Mouse (Mus musculus): ENCODE results near the gene Arid3c. TPM values are rescaled to one million over a fixed set of nuclear protein-coding genes. Genes with fewer than 3 reads are reported as not detected.

The Arid3c gene
- total and polyA plus RNA-seq, 2 experiments from 2014 or later, result 0.15 TPM; not detected in 1

- no peak overlapping the region for H3K9ac ChIP-seq
- WGBS, result 85% methylated on average over 11 of the region's 11 CpGs
- H3K9me3 ChIP-seq (ENCODE audit: low read length), result no peaks in the 10 kb centered on the region
- H3K27ac ChIP-seq (ENCODE audit: low read depth, low read length), result no peak overlapping the region
- ATAC-seq (no peak), DNase-seq (no peak)
- H3K4me3 ChIP-seq (ENCODE audit: low read depth, low read length), result no peak overlapping the region
- no peaks in the 10 kb centered on the region for H3K27me3 ChIP-seq (ENCODE audit: insufficient read depth, low read length)
- H3K36me3 ChIP-seq (ENCODE audit: insufficient read depth), result no peaks in the 10 kb centered on the region
- TF ChIP-seq CTCF (IDR thresholded peaks at IDR 0.05; ENCODE audit: low read depth), result no peak
- H3K4me2 ChIP-seq (ENCODE audit: low read depth), result no peak overlapping the region
- 0 out of 2 replicates have a peak, but pooled peaks cover 12% of the 10 kb centered on the region for H3K4me1 ChIP-seq (ENCODE audit: insufficient read depth)
Measured at GRCm38 (mm10) chr4:41758021-41758420, 27.1 kb upstream of the Arid3c start.

- WGBS, result 92% methylated on average over 13 of the region's 13 CpGs
- ATAC-seq, result no peak
Measured at GRCm38 (mm10) chr4:41757321-41757720, 26.4 kb upstream of the Arid3c start.

GRCm38 (mm10) chr4:41756440-41756839 lies 25.5 kb upstream of the Arid3c start:
- WGBS, result 76% methylated on average over 8 of the region's 8 CpGs
- TF ChIP-seq CTCF (IDR thresholded peaks at IDR 0.05; ENCODE audit: low read depth), result no peak
- no peak overlapping the region for H3K27ac ChIP-seq (ENCODE audit: low read depth, low read length)
- no peak for DNase-seq
- 0 out of 2 replicates have a peak overlapping the region, but pooled peaks have one; percentile 80 for H3K9ac ChIP-seq
- no peaks in the 10 kb centered on the region for H3K27me3 ChIP-seq (ENCODE audit: insufficient read depth, low read length)
- H3K4me1 ChIP-seq (ENCODE audit: insufficient read depth), result 0 out of 2 replicates have a peak, but pooled peaks cover 4% of the 10 kb centered on the region
- no peaks in the 10 kb centered on the region for H3K36me3 ChIP-seq (ENCODE audit: insufficient read depth)
- ATAC-seq, result no peak
- H3K9me3 ChIP-seq (ENCODE audit: low read length), result no peaks in the 10 kb centered on the region
- peak overlapping the region; percentile 93 for H3K4me2 ChIP-seq (ENCODE audit: low read depth)
- H3K4me3 ChIP-seq (ENCODE audit: low read depth, low read length), result peak overlapping the region; percentile 74

More at GRCm38 (mm10) chr4:41757321-41757720, 26.4 kb upstream of the Arid3c start:
- H3K27ac ChIP-seq (ENCODE audit: low read depth, low read length), result no peak overlapping the region
- DNase-seq, result no peak
- no peak overlapping the region for H3K4me3 ChIP-seq (ENCODE audit: low read depth, low read length)
- no peaks in the 10 kb centered on the region for H3K36me3 ChIP-seq (ENCODE audit: insufficient read depth)
- H3K9me3 ChIP-seq (ENCODE audit: low read length), result no peaks in the 10 kb centered on the region
- 0 out of 2 replicates have a peak, but pooled peaks cover 8% of the 10 kb centered on the region for H3K4me1 ChIP-seq (ENCODE audit: insufficient read depth)
- TF ChIP-seq CTCF (IDR thresholded peaks at IDR 0.05; ENCODE audit: low read depth), result no peak
- H3K9ac ChIP-seq, result no peak overlapping the region
- no peak overlapping the region for H3K4me2 ChIP-seq (ENCODE audit: low read depth)
- no peaks in the 10 kb centered on the region for H3K27me3 ChIP-seq (ENCODE audit: insufficient read depth, low read length)

- Histone ChIP-seq H3K4me2 (ENCODE audit: low read depth) (peak within 1 kb of the TSS; percentile 93), H3K27ac (ENCODE audit: low read depth, low read length) (peak within 1 kb of the TSS; percentile 82), H3K9ac (peak within 1 kb of the TSS; percentile 80), H3K27me3 (ENCODE audit: insufficient read depth, low read length) (no peaks in the 10 kb centered on the region), H3K36me3 (ENCODE audit: insufficient read depth) (no peaks in the 10 kb centered on the region), H3K4me3 (ENCODE audit: low read depth, low read length) (peak within 1 kb of the TSS; percentile 74), H3K9me3 (ENCODE audit: low read length) (no peaks in the 10 kb centered on the region), H3K4me1 (ENCODE audit: insufficient read depth) (0 out of 2 replicates have a peak, but pooled peaks cover 4% of the 10 kb centered on the region)
- WGBS, result under 1% methylated on average over 57 of the region's 57 CpGs
- ATAC-seq (peak; percentile 76), DNase-seq (peak; percentile 86)
- TF ChIP-seq CTCF (IDR thresholded peaks at IDR 0.05; ENCODE audit: low read depth), result peak; percentile 91
Measured at GRCm38 (mm10) chr4:41755338-41756305, 24.7 kb upstream of the Arid3c start, which contains the start of gene Sigmar1. TSS of gene Sigmar1 (minus strand) at chr4:41756157.

- Histone ChIP-seq H3K27ac (ENCODE audit: low read depth, low read length) (peak within 1 kb of the TSS; percentile 82), H3K4me1 (ENCODE audit: insufficient read depth) (0 out of 2 replicates have a peak, but pooled peaks cover 4% of the 10 kb centered on the region), H3K4me3 (ENCODE audit: low read depth, low read length) (peak within 1 kb of the TSS; percentile 74), H3K27me3 (ENCODE audit: insufficient read depth, low read length) (no peaks in the 10 kb centered on the region), H3K9ac (peak within 1 kb of the TSS; percentile 80), H3K9me3 (ENCODE audit: low read length) (no peaks in the 10 kb centered on the region), H3K4me2 (ENCODE audit: low read depth) (peak within 1 kb of the TSS; percentile 93), H3K36me3 (ENCODE audit: insufficient read depth) (no peaks in the 10 kb centered on the region)
- 12% methylated on average over 14 of the region's 14 CpGs for WGBS
- ATAC-seq (peak; percentile 46), DNase-seq (no peak)
- no peak for TF ChIP-seq CTCF (IDR thresholded peaks at IDR 0.05; ENCODE audit: low read depth)
Measured at GRCm38 (mm10) chr4:41754797-41755337, 23.9 kb upstream of the Arid3c start, which contains the start of gene Galt. TSS of gene Galt (plus strand) at chr4:41755228.

GRCm38 (mm10) chr4:41745021-41745420 lies 14.1 kb upstream of the Arid3c start:
- no peak for ATAC-seq
- no peak for DNase-seq
- Histone ChIP-seq H3K9me3 (ENCODE audit: low read length) (no peaks in the 10 kb centered on the region), H3K4me2 (ENCODE audit: low read depth) (no peak overlapping the region), H3K4me1 (ENCODE audit: insufficient read depth) (peaks cover under 1% of the 10 kb centered on the region; the same call in 1 of the 2 replicates), H3K27me3 (ENCODE audit: insufficient read depth, low read length) (no peaks in the 10 kb centered on the region), H3K36me3 (ENCODE audit: insufficient read depth) (no peaks in the 10 kb centered on the region), H3K9ac (no peak overlapping the region), H3K4me3 (ENCODE audit: low read depth, low read length) (no peak overlapping the region), H3K27ac (ENCODE audit: low read depth, low read length) (no peak overlapping the region)
- TF ChIP-seq CTCF (IDR thresholded peaks at IDR 0.05; ENCODE audit: low read depth), result no peak
- WGBS, result 83% methylated on average over 1 of the region's 1 CpGs
